Mouse (Mus musculus) layer of hippocampus, postnatal 36 days (tissue): Measurements from ENCODE around the gene Nosip. TPM values are rescaled to one million over a fixed set of nuclear protein-coding genes. Genes with fewer than 3 reads are reported as not detected.

ENCODE experiments used
- DNase-seq, 2 experiments: peaks; one replicate each; pipeline ENCODE4 v3.0.0; 2022
- total RNA-seq, 2 experiments: library from RNA; stranded (reverse); gene quantifications; 2 replicates each; pipeline ENCODE4 v1.2.3; 2021

Nosip gene
- total RNA-seq, 2 experiments from 2014 or later = 51.0 to 51.3 TPM

DNA sequence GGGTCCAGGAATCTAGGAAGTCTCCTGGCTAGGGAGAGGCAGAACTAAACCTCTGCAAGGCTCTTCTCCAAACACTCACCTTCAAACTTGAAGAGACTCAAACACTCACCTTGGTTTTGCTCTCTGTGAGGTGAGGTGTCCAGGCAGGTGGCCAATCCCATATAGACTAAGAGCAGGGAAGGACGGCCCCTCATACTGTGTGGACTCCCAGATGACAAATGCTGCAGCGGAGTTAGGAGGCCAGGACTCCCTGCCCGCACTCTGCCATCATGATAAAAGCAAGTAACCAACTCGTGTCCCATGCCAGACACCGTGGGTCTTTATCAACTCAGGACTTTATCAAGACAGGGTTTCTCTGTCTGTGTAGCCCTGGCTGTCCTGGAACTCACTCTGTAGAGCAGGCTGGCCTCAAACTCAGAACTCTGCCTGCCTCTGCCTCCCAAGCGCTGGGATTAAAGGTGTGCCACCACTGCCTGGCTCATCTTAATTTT lies 1.6 kb upstream of the Nosip start:
- DNase-seq = no peak

DNA sequence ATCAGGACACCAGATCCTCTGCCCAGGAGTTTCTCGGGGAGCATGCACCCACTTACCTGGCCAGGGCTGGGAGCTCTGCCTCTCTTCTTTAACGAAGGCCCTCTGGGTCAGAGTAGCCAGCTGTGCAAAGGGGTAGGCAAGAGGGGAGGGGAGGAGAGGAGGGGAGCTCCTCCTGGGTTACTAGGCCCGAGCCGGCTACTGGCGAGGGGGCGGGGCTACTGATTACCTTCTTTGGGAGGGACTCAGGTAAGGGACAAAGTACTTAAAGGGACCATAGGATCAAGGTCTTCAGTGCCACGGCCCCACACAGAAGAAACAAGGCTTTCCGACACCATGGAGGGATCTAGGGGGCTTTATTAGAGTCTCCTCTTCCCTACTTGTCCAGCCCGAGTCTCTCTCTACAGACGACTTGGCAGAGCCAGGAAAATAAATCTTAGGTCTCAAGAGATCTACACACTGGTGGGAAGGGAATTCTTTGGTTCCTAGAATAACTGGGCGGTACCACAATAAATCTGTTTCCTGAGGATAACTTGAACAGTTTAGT lies 625 bp upstream of the Nosip start:
- DNase-seq = no peak

DNA sequence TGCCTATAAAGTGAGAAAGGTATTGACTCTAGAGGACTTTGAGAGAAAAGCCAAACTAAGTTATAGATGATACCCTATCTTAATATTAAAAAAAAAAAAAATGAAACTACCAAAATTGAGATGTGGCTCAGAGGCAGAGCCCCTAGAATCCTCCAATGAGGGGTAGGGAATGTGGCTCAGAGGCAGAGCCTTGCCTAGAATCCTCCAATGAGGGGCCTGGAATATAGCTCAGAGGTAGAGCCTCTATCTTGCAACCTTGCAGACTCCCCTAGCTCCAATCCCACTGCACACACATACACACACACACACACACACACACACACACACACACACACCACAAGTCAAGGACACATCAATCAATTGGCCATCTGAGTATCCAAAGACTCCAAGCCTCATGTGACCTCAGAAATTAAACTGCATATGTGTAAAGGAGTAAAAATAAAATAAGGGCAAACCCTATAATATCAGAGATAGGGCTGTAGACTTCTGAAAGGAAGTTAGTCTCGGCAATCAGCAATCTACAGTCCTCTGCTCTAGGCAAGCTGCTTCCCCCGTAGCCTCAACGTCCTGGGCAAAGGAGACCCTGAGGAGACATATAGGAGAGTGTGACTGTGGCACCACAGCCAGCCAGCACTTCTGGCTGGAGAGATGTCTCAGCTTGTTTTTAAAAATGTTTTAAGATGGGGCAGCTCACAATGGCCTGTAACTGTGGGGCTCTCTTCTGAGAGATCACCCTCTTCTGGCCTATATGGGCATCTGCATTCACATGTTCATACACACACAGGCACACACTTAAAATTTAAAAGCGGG lies 5.2 kb downstream of the Nosip start:
- no peak for DNase-seq

DNA sequence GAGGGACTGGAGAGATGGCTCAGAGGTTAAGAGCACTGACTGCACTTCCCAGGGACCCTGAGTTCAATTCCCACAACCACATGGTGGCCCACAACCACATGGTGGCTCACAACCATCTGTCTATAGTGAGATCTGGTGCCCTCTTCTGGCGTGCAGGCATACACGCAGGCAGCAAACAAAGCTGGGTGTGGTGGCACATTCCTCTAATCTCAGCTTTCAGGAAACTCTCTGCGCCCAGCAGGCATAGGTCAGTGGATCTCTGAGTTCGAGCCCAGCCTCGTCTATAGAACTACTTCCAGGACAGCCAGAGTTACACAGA lies 5.7 kb downstream of the Nosip start:
- no peak for DNase-seq

DNA sequence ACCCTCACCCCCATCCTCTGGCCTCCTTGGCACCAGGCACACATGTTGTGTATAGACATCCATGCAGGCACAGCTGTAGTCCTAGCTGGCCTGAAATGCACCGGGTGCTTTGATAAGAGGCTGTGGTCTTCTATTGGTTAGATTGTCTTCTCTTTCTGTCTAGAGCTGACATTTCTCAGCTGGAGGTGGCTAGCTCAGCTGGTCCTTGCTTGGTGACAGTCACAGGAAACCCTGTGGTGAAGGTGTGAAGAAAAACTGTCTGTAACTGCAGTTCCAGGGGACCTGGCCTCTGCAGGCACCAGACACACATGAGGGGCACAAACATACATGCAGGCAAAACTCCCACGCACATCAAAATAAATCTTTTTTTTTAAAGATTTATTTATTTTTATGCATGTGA lies 7.4 kb downstream of the Nosip start:
- no peak for DNase-seq

DNA sequence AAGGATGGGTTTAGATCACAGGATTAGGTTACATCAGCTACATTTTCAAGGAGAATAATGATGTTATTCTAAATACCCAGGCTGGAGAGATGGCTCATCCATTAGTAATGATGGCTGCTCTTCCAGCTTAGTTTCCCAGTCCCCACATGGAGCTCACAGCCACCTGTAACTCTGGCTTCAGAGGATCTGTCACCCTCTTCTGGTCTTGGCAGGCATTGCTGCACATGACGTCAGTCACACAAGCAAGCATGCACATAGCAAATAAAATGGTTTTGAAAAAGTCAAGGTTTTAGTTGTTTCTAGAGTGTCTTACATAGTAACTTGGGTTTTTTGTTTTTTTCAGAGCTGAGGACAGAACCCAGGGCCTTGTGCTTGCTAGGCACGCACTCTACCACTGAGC lies 10.0 kb downstream of the Nosip start:
- no peak for DNase-seq

DNA sequence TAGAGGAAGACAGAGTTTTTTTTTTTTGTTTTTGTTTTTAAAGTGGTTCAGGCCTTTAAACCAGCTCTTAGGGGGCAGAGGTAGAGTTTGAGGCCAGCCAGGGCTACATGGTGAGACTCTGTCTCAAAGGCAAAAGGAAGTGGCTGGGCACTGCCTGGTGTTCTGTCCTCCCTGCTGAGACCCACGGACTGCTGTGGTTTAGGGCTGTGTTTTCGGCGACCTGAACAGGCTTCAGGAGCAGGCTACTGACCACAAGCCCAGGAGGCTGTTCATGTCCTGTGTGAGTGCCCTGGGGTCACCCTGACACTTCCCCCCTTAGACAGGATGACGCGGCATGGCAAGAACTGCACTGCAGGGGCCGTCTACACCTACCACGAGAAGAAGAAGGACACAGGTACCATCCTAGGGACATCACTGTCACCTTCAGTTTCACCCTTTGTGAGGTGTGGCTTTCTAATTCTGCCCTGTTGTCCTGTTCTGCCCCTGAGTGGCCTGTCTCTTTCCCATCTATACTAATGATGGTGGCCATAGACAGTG lies 11.0 kb downstream of the Nosip start:
- no peak for DNase-seq

DNA sequence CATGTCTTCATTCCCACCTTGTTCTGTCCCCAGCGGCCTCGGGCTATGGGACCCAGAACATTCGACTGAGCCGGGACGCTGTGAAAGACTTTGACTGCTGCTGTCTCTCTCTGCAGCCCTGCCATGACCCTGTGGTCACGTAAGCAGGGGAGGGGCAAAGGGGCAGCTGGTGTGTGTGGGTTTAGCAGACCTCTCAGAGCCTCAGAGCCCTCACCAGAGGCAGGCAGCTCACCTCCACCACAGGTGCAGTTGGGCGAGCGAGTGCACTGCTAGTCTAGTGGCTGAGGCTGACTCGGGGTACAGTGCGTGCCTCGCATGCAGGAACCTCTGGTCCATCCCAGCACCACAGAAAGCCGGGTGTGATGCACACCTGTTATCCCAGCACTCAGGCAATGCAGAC lies 11.7 kb downstream of the Nosip start:
- no peak for DNase-seq

DNA sequence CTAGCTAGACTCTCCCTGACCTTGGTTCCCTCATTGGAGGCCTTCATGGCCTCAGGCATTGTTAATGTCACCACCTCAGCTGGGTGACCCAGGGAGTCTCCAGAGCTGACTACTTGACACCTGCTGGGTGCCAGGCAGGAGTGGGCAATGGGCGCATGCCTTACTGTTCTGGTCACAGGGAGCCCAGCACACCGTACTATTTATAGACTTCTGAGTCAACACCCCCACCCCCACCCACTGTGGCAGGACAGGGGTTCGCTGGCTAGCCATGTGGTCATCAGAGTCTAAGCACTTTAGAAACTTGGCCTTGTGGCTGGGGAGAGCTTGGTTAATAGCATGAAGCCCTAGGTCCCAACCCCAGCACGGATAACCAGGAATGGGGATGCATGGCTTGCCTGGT lies 13.2 kb downstream of the Nosip start:
- DNase-seq = no peak

DNA sequence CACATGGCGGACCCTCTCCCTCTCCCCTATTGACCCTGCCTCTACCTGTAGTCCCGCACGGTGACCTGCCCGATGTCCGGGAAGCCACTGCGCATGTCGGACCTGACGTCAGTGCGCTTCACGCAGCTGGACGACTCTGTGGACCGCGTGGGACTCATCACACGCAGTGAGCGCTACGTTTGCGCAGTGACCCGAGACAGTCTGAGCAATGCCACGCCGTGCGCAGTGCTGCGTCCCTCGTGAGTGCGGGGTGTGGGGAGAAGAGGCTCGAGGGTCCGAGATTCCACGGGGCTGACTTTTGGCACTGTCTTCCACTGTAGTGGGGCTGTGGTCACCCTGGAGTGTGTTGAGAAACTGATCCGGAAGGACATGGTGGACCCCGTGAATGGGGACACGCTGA lies 14.3 kb downstream of the Nosip start:
- DNase-seq = no peak

DNA sequence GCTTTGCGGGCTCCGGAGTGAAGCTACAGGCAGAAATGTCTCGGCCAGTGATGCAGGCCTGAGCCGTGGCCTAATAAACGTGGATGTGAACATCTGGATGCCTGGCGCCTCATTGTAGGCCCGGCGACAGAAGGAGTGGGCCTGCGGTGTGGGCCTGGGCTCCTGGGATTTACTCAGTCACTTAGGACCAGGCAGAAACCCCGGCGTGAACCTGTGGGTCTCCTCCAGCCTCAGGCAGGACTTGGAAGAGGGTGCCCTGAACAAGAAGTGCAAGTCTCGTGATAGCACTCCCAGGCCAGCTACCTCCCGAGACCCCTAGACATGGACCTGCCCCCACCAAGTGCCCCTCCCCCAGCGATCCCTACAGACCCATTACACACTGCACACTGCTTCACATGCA lies 15.1 kb downstream of the Nosip start:
- no peak for DNase-seq

DNA sequence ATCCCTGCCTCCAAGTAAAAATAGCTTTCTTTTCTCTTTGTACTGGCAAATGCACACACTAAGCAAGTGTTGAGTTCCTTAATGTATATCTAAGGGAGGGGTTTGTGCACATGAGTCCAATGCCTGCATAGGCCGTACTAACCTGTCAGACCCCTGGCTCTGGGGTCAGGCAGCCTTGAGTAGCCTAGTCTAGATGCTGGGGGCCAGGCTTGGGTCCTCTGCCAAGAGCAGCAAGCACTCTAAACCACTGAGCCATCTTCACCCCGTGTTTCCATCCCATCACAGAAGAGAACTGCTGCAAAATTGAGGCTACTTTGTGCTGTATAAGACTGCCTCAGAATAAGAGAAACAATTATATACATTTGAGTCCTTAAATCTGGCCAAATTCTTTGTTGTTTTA lies 15.6 kb downstream of the Nosip start:
- no peak for DNase-seq

DNA sequence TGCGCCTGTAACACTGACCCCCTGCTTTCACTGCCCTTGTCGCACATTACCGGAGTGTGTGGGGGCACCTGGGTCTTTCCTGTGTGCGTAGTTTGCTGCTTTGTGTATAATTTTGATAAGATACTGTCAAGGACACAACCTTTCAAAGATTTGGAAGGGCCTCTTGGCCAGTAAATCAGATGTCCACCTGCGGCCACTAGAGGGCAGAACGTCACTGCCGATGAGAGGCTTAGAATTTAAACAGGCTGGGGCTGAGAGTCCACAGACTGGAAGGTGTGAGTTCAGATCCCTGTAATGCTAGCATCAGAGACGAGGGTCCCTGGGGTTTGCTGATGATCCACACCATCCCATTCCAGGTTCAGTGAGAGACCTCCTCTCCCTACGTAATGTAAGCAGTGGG lies 16.3 kb downstream of the Nosip start:
- peak; percentile 38 to 41 for DNase-seq

DNA sequence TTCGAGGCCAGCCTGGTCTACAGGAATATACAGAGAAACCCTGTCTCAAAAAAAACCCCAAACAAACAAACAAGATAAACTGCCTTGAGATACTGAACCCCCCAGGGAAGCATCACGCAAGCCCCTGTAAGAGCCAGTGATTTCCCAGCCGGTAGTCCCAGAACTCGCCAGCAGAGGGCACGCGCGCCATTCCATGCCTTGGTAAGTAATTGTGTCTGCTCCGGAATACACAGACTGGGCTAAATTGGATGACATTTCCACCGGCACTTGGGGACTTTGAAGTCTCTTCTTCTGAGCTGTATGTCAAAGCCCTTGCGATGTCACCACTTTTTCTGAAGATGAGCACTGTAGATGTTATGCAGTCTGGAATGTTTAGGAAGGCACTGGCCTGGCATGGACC lies 17.6 kb downstream of the Nosip start:
- DNase-seq = peak; percentile 87 to 89

DNA sequence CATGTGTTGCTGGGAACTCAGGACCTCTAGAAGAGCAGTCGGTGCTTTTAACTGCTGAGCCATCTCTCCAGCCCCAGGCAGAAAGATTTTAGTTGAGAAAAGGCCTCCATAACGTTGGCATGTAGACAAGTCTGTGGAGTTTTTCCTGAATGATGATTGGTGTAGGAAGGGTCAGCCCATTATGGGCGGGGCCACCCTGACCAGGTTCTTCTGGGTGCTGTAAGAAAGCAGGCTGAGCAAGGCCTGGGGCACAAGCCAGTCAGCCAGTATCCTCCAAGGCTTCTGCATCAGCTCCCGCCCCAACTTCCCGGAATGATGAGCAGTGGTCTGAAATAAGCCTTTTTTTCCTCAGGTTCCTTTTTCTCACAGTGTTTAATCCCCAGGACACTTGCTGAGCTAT lies 18.8 kb downstream of the Nosip start:
- DNase-seq = no peak

DNA sequence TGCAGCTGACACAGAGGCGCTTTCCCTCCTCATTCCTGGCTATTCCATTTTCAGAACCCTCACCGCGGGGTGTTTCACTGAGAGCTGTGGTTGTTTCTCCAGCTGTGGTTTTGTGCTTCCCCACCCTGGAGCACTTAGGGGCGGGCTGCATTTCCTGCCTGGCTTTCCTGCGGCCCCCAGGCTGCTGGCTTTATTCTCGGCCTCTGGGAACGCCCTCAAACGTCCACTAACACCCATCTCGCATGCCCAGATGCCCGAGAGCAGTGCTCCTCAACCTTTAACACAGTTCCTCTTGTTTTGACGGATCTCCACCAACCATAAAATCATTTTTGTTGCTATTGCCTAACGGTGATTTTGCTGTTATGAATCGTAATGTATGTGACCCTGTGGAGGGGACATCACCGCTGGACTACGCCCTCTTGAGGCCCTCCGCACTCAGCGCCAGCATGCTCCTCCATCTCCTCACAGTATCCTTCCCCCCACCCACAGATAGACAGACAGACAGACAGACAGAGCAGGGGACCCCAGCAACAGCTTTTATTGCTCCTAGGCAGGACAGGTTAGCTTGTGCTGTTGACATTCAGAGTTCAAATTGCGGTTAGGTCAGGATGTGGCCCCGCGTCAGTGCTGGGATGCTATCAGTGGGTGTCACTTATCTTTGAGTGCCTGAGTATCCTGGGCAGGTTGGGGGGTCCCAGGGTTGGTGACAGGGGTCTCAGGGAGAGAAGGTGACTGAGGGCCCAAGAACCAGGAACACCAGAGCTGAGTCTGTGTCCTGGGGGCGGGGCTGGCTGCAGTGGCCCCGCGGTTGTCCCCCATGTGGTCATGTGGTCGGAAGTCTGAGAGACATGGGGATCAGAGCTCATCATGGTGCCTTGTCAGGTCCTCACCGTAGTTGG lies 20.4 kb downstream of the Nosip start:
- DNase-seq = no peak

DNA sequence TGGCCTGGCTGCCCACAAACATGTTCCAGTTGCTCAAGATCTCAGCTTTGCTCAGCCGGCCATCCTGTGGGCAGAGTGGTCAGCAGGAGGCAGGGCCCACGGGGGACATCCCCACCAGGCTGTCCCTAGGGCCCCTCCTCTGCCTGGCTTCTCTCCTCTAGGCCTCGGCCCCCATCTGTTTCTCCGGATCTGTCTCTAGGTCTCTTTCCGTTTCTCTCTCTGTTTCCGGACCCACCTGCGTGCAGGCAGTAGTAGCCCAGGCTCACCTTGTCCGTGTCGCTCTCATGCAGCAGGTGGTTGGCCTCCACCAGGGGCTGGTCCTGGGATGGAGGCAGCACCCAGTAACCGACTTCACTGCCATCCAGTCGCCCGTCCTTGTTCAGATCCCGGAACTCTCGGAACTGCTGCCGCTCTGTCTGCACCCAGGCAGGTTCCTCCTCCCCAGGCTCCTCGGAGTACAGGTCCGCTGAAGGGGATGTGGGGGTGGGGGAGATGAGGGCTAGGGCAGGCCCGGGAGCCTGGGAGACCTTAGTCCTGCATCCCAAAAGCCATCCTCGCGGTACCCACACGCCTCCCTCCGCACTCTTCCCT lies 21.2 kb downstream of the Nosip start:
- DNase-seq = no peak

DNA sequence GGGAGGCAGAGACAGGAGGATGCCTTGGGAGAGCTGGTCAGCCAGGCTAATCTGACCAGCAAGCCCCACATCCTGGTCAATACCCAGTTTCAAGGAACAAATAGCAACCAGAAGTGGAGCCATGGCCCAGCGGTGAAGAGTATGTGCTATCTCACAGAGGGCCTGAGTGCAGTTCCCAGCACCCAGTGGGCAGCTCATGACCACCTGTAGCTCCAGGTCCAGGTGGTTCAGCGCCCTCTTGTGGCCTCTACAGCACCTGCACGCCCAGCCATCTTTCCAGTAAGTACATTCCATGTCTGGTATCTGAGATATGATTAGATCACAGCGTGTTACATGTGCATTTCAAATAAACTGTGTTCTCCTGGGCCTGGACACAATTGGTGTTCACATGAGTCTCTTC lies 23.9 kb downstream of the Nosip start:
- no peak for DNase-seq

DNA sequence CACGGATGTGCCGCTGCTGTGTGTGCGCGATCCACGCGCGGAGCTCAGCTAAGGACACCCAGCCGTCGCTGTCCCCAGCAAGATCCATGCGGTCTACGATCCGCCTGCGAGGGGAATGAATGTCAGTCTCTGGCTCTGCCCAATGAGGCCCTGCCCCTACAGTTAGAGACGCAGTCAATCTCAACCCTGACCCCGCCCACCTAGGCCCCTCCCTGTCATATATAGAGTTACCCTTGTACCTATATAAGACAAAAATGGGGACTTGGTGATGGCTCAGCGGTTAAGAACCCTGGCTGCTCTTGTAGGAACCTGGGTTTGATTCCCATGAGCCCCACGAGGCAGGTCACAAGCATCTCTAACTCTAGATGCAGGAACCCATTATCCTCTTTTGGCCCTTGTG lies 26.4 kb downstream of the Nosip start:
- no peak for DNase-seq

DNA sequence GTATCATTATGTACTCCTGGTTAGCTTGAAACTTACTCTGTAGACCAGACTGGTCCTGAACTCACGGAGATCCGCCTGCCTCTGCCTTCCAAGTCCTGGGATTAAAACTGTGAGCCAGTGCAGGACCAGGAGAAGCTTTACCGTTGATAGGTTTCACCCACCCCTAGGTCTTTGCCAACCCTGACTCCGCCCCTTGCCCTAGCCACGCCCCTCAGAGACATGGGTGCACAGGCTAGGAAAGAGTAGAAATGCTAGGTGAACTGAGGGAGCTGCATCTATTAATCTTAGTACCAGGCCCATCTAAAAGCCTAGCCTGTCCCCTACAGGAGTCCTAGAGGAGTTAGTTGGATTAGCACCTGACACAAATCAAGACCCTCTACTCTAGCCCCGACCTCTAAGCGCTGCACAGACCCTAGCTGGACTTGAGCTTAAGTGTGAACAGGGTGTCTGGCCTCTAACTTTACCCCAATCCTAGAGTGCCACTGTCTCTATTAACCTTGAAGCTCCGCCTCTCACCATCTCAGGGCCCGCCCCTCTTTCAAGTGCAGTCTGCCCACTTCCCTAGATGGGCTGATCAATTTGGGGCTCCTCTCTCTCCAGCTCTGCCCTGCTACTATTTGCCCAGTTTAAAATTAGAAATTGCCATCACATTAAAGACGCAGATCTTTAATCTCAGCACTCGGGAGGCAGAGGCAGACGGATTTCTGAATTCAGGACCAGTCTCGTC lies 28.2 kb downstream of the Nosip start:
- no peak for DNase-seq

DNA sequence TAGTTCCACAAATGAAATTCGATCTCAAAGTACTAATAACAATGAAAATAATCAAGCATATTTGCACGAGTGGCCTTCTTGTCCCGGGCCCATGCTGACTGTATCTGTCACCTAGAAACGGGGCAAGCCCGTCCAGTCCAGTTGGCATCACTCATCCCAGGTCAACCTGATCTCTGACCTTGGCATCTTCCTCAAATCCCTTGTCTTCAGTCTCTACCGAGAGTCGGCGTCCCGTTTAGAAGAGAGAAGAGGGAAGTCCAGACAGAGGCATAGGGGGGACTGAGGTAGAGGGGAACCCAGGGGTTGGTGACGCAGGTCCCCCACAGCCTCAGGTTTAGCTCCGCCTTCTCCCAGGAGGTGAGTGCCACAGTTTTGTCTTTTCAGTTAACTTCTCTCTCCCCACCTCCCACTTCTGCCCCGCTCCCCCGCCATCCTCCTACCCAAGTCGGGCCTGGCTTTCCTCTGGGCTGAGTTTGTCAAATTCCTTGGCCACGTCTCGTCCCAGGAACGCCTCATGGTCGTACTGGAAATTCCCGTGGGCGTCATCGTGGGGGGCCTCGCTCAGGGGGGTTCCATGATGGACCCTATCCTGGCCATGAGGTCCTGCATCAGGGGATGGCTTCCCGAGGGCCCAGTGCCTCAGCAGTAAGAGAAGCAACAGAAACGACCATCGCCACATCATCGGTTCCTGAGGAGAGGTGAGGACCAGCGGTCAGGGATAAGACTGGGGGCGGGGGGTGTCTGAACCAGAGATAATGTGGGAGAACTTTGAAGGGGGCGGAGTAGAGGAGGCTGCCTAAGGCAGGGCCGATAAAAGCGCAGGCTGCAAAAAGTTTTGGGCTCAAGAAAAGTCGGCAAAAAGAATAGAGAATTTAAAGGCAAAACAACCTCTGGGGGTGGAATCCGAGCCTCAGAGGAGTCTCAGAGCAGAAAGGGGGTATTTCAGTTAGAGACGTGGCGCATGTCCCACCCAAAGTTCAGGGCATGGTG lies 29.1 kb downstream of the Nosip start:
- no peak for DNase-seq
